Mouse (Mus musculus) heart, adult 2 months (tissue): ENCODE data around the gene Btbd9.

ENCODE experiments used
- CTCF ChIP-seq: fragments of 200-600 bp; IDR thresholded peaks from 2 replicates; pipeline ENCODE4 v1.8.1; 2022; ENCODE audit warnings: antibody characterized with exemption, mild to moderate bottlenecking, moderate library complexity
- POLR2A ChIP-seq: fragments of 200-500 bp; IDR thresholded peaks from 2 replicates; pipeline ENCODE4 v1.6.1; 2011; ENCODE audit warnings: mild to moderate bottlenecking, low read depth, low read length, control low read depth; ENCODE audit not compliant: insufficient read depth

- TF ChIP-seq POLR2A (no peak), CTCF (no peak)
These were observed 140.2 kb downstream of the Btbd9 start for GRCm38 (mm10) chr17:30436021-30436461.
